Mouse (Mus musculus): Measurements from ENCODE around the gene Epha6.

DNA sequence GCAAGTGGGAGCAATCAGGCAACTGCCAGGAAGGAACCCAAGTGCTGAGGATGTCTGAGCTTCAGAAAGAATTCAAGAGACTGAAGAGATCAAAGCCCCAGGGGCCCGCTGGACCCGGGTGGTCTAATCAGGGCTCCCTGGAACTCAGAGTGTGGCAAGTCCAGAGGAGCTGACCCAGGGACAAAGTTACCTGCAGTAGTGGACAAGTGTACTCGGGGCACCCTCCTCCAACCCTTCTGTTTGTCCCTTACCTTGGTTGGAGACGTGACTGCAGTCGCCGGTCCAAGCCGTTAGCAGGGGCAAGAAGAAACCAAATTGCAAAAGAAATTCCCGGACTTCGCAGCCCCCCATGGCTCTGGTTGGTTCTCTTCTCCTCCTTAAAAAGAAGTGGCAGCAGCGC lies 718 bp downstream of the Epha6 start:
- TF ChIP-seq CTCF (IDR thresholded peaks at IDR 0.05; ENCODE audit: borderline replicate concordance, insufficient read depth, low read length) (no peak), POLR2A (IDR thresholded peaks at IDR 0.05; ENCODE audit: low read depth, low read length) (no peak)

Measured in embryonic fibroblast, embryonic 13.5 days (primary cell).